In the genomic region with DNA sequence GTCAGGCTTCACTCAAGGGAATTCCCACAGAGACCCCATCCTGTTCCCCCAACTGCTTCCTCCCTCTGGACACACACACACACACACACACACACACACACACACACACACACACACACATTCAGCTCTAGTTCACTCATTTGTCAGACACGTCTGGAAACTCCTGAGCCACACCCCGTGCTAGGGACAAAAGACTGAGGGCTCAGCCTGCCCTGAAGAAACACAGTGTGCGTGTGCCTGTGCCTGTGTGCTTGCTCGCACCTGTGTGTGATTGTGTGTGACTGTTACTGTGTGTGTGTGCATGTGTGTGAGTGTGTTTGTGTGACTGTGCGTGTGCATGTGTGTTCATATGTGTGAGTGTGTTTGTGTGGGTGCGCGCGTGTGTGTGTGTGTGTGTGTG, we compare ENCODE assay signal across 26 mouse cellular contexts. TPM values are rescaled to one million over a fixed set of nuclear protein-coding genes. Genes with fewer than 3 reads are reported as not detected.
DNase-seq lines count a peak whose midpoint lies in the region; ATAC-seq and TF ChIP-seq lines count a peak whose summit lies in the region.
"Had no signal": no experiment of that assay in that cellular context is flagged by ENCODE, and none has a peak within 500 bp of the region (broad histone marks: within the 10 kb centered on the region; RNA-seq: fewer than 3 reads in every experiment).

No protein-coding gene starts in this region.

- H3K4me2 ChIP-seq in hindbrain, embryonic 12.5 days (replicated peaks): no peak overlapping the region
- no peak overlapping the region for H3K4me2 ChIP-seq in limb, embryonic 14.5 days (replicated peaks; ENCODE audit: low read depth, low read length, severe bottlenecking)
- H3K4me2 ChIP-seq: embryonic facial prominence, embryonic 13.5 days; limb, embryonic 15.5 days; liver, embryonic 15.5 days; lung, embryonic 15.5 days had no signal

- H3K27me3 ChIP-seq in hindbrain, embryonic 10.5 days (ENCODE audit: insufficient read depth, poor library complexity, severe bottlenecking): peaks cover 41% of the 10 kb centered on the region
- H3K27me3 ChIP-seq in hindbrain, embryonic 12.5 days: peaks cover 17% of the 10 kb centered on the region; the same call in 1 of the 2 replicates
- H3K27me3 ChIP-seq in limb, embryonic 14.5 days (ENCODE audit: control insufficient read depth, insufficient read depth, low read length): no peaks in the 10 kb centered on the region; the same call in 1 of the 2 replicates
- H3K27me3 ChIP-seq: liver, embryonic 15.5 days; lung, embryonic 15.5 days had no signal

- peak overlapping the region; percentile 50; the same call in 1 of the 2 replicates for H3K27ac ChIP-seq in hindbrain, embryonic 10.5 days
- H3K27ac ChIP-seq in hindbrain, embryonic 12.5 days: no peak overlapping the region
- H3K27ac ChIP-seq in limb, embryonic 14.5 days (replicated peaks; ENCODE audit: low read depth, low read length): no peak overlapping the region
- H3K27ac ChIP-seq: embryonic facial prominence, embryonic 13.5 days; hindbrain, postnatal 0 days; layer of hippocampus, adult 2 months; liver, embryonic 15.5 days; lung, embryonic 15.5 days; midbrain, embryonic 10.5 days had no signal

- ATAC-seq in hindbrain, embryonic 12.5 days (ENCODE audit: low FRiP score): no peak
- ATAC-seq in limb, embryonic 14.5 days (ENCODE audit: low FRiP score, low read depth): peak; percentile 28; the same call in 1 of the 2 replicates
- ATAC-seq: forebrain, embryonic 14.5 days; hindbrain, postnatal 0 days; intestine, postnatal 0 days; midbrain, embryonic 16.5 days had no signal

- H3K9ac ChIP-seq in hindbrain, embryonic 12.5 days: no peak overlapping the region
- H3K9ac ChIP-seq in limb, embryonic 14.5 days (ENCODE audit: low read depth, low read length, severe bottlenecking): no peak overlapping the region
- H3K9ac ChIP-seq: embryonic facial prominence, embryonic 13.5 days; limb, embryonic 15.5 days; liver, embryonic 15.5 days; lung, embryonic 15.5 days had no signal

- WGBS in hindbrain, embryonic 10.5 days: 85% methylated on average over 8 of the region's 8 CpGs
- 71% methylated on average over 8 of the region's 8 CpGs for WGBS in hindbrain, embryonic 12.5 days
- WGBS in limb, embryonic 14.5 days: 76% methylated on average over 8 of the region's 8 CpGs

- no peak overlapping the region for H3K4me3 ChIP-seq in hindbrain, embryonic 10.5 days
- no peak overlapping the region for H3K4me3 ChIP-seq in hindbrain, embryonic 12.5 days
- H3K4me3 ChIP-seq in limb, embryonic 14.5 days (replicated peaks; ENCODE audit: low read length): no peak overlapping the region
- H3K4me3 ChIP-seq: embryonic facial prominence, embryonic 13.5 days; erythroblast, embryonic 14.5 days; layer of hippocampus, adult 2 months; limb, embryonic 15.5 days; liver, embryonic 15.5 days; lung, embryonic 15.5 days; midbrain, embryonic 10.5 days had no signal

- H3K9me3 ChIP-seq in hindbrain, embryonic 10.5 days: no peaks in the 10 kb centered on the region
- H3K9me3 ChIP-seq in hindbrain, embryonic 12.5 days (replicated peaks): no peaks in the 10 kb centered on the region
- no peaks in the 10 kb centered on the region for H3K9me3 ChIP-seq in limb, embryonic 14.5 days (ENCODE audit: control insufficient read depth, low read length)
- H3K9me3 ChIP-seq: embryonic facial prominence, embryonic 13.5 days; limb, embryonic 15.5 days; liver, embryonic 15.5 days; lung, embryonic 15.5 days; midbrain, embryonic 10.5 days had no signal

- H3K36me3 ChIP-seq in hindbrain, embryonic 10.5 days: no peaks in the 10 kb centered on the region
- H3K36me3 ChIP-seq in hindbrain, embryonic 12.5 days: no peaks in the 10 kb centered on the region
- no peaks in the 10 kb centered on the region for H3K36me3 ChIP-seq in limb, embryonic 14.5 days (ENCODE audit: control insufficient read depth, insufficient read depth, low read length)
- H3K36me3 ChIP-seq: embryonic facial prominence, embryonic 13.5 days; limb, embryonic 15.5 days; liver, embryonic 15.5 days; lung, embryonic 15.5 days; midbrain, embryonic 10.5 days had no signal

- TF ChIP-seq POLR2A in limb, embryonic 14.5 days (IDR thresholded peaks at IDR 0.05; ENCODE audit: borderline replicate concordance, extremely low read depth, insufficient read depth, insufficient read length): no peak

- peaks cover 42% of the 10 kb centered on the region for H3K4me1 ChIP-seq in hindbrain, embryonic 10.5 days (replicated peaks)
- peaks cover 18% of the 10 kb centered on the region; the same call in 1 of the 2 replicates for H3K4me1 ChIP-seq in hindbrain, embryonic 12.5 days
- 0 out of 2 replicates have a peak, but pooled peaks cover 5% of the 10 kb centered on the region for H3K4me1 ChIP-seq in limb, embryonic 14.5 days (ENCODE audit: control insufficient read depth, insufficient read depth, low read length)
- H3K4me1 ChIP-seq: liver, embryonic 15.5 days; lung, embryonic 15.5 days had no signal

- no peak for DNase-seq in hindbrain, embryonic 10.5 days (ENCODE audit: low spot score)
- peak; percentile 41 for DNase-seq in ZHBTc4 (ENCODE audit: low read depth, low spot score)
- DNase-seq in limb, embryonic 14.5 days (ENCODE audit: low spot score): no peak
- DNase-seq in cerebellum, adult 9-10 months: no peak
- no peak for DNase-seq in ovary, postnatal 36 days (ENCODE audit: low spot score)
- no peak for DNase-seq in cerebellum, postnatal 10 days
- DNase-seq: adrenal gland, postnatal 36 days; cerebellum, postnatal 25 days; heart, adult 11 months; kidney, postnatal 25 days; layer of hippocampus, postnatal 36 days; lung, postnatal 36 days; right cerebral cortex, postnatal 14 days; thymus, postnatal 25 days had no signal

RNA-seq across cellular contexts. Expression of a gene that starts 50.4 kb away (rescaled TPM):
- 13.8 and 14.4 TPM in 2 replicates for polyA plus RNA-seq in hindbrain, embryonic 10.5 days (2016; fragmentation: Nextera tagmentation; extraction: Ambion mirVana)
- polyA plus RNA-seq in hindbrain, embryonic 12.5 days (2016; fragmentation: Nextera tagmentation; extraction: Ambion mirVana): 7.1 and 8.9 TPM in 2 replicates
- polyA plus RNA-seq in limb, embryonic 14.5 days (2012; rRNA removed): 7.4 and 9.2 TPM in 2 replicates
- polyA plus RNA-seq in limb, embryonic 14.5 days (2014; fragmentation: Nextera tagmentation; extraction: Ambion mirVana): 5.2 and 5.5 TPM in 2 replicates
